Mouse (Mus musculus) hindbrain, postnatal 0 days (tissue): ENCODE measurements around the gene Kif26b. TPM values are rescaled to one million over a fixed set of nuclear protein-coding genes. Genes with fewer than 3 reads are reported as not detected.

Experiments used
- ATAC-seq: fragments of 200-750 bp; cut with Nextera tagmentation; 2 replicates; pipeline ENCODE4 v1.8.0; 2017; ENCODE audit warnings: mild to moderate bottlenecking, moderate TSS enrichment, moderate library complexity
- DNase-seq: peaks from one replicate; pipeline ENCODE4 v3.0.0-alpha.2; 2015; ENCODE audit warnings: low spot score
- H3K27ac ChIP-seq: fragments of 300-500 bp; sonication (generic); 2 replicates; pipeline ENCODE4 v1.5.1; 2014; ENCODE audit warnings: mild to moderate bottlenecking
- H3K27me3 ChIP-seq: fragments of 300-500 bp; sonication (generic); 2 replicates; pipeline ENCODE4 v1.6.1; 2014; ENCODE audit warnings: low read length, mixed read lengths; ENCODE audit not compliant: insufficient read depth
- H3K36me3 ChIP-seq: fragments of 300-500 bp; sonication (generic); 2 replicates; pipeline ENCODE4 v1.6.1; 2014; ENCODE audit warnings: low read length, mixed read lengths; ENCODE audit not compliant: insufficient read depth
- H3K4me1 ChIP-seq: fragments of 300-500 bp; sonication (generic); 2 replicates; pipeline ENCODE4 v1.6.1; 2014; ENCODE audit warnings: antibody characterized with exemption, low read length, mixed read lengths; ENCODE audit not compliant: insufficient read depth
- H3K4me2 ChIP-seq: fragments of 300-500 bp; sonication (generic); 2 replicates; pipeline ENCODE4 v1.6.1; 2014; ENCODE audit warnings: low read depth, mild to moderate bottlenecking, low read length, moderate library complexity, mixed read lengths
- H3K4me3 ChIP-seq: fragments of 300-500 bp; sonication (generic); 2 replicates; pipeline ENCODE4 v1.5.1; 2014; ENCODE audit warnings: low read length
- H3K9ac ChIP-seq: fragments of 300-500 bp; sonication (generic); replicated peaks from 2 replicates; pipeline ENCODE4 v1.6.1; 2014; ENCODE audit warnings: mild to moderate bottlenecking, low read length, moderate library complexity, mixed read lengths
- H3K9me3 ChIP-seq: fragments of 300-500 bp; sonication (generic); 2 replicates; pipeline ENCODE4 v1.6.1; 2016; ENCODE audit warnings: low read length, mixed read lengths
- CTCF ChIP-seq: IDR thresholded peaks from 2 replicates; pipeline ENCODE4 v1.5.1; 2016; ENCODE audit warnings: antibody characterized with exemption, control low read depth, low read depth
- WGBS: fragments of 180-500 bp; shearing (Covaris S2); extraction: QIAGEN DNeasy Blood & Tissue Kit; methylation state at CpG from one replicate; pipeline ENCODE4 v1.1.7; 2014; 5-methylcytosine and 5-hydroxymethylcytosine counted together
- polyA plus RNA-seq: library from polyadenylated mRNA; unstranded; fragments of >200 nt; fragmentation: Nextera tagmentation; extraction: Ambion mirVana; gene quantifications from 2 replicates; pipeline ENCODE4 v1.2.1, GENCODE M21; 2015
- total RNA-seq: library from RNA; depleted of rRNA; stranded (reverse); fragments of >200 nt; gene quantifications from 2 replicates; pipeline ENCODE4 v1.2.3, GENCODE M21; 2014

Kif26b gene
- total and polyA plus RNA-seq, 2 experiments from 2014 or later, result 5.8 to 59.7 TPM

DNA sequence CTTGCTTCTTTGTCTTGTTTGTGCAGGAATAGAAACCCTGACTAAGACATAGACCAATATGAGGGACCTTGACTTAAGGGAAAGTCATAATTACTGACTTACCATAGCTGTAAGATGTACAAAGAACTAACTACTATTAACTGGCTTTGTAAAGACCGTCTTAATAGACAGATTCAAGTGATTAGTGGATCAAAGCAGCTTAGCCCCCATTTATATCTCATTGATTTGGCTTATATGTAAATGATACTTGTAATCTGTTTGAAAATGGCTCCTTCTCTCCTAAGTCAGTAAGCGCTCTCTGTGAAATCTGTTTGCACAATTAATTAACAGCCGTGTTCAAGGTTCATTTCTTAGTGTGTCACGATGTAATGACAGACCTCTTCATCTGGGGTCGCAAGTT is 295.9 kb downstream of the Kif26b start:
- Histone ChIP-seq H3K4me2 (no peak overlapping the region), H3K4me3 (no peak overlapping the region), H3K27me3 (no peaks in the 10 kb centered on the region), H3K9me3 (no peaks in the 10 kb centered on the region), H3K36me3 (no peaks in the 10 kb centered on the region), H3K4me1 (no peaks in the 10 kb centered on the region), H3K9ac (no peak overlapping the region), H3K27ac (no peak overlapping the region)
- ATAC-seq (no peak), DNase-seq (no peak)
- WGBS, result 64% methylated on average over 5 of the region's 5 CpGs
- no peak for TF ChIP-seq CTCF

GRCm38 (mm10) chr1:178827223-178827622 is 298.3 kb downstream of the Kif26b start:
- no peak for DNase-seq
- ATAC-seq, result no peak
- Histone ChIP-seq H3K9me3 (no peaks in the 10 kb centered on the region), H3K4me1 (no peaks in the 10 kb centered on the region), H3K36me3 (no peaks in the 10 kb centered on the region), H3K4me3 (no peak overlapping the region), H3K27ac (no peak overlapping the region), H3K4me2 (no peak overlapping the region), H3K27me3 (no peaks in the 10 kb centered on the region), H3K9ac (no peak overlapping the region)
- TF ChIP-seq CTCF, result no peak
- 83% methylated on average over 3 of the region's 3 CpGs for WGBS

- Histone ChIP-seq H3K4me1 (no peaks in the 10 kb centered on the region), H3K36me3 (no peaks in the 10 kb centered on the region), H3K4me2 (no peak overlapping the region), H3K9me3 (no peaks in the 10 kb centered on the region), H3K27ac (no peak overlapping the region), H3K4me3 (no peak overlapping the region), H3K27me3 (no peaks in the 10 kb centered on the region), H3K9ac (no peak overlapping the region)
- no peak for TF ChIP-seq CTCF
- ATAC-seq (no peak), DNase-seq (no peak)
- WGBS, result 60% methylated on average over 4 of the region's 4 CpGs
Measured at GRCm38 (mm10) chr1:178829456-178829855, 300.5 kb downstream of the Kif26b start.

DNA sequence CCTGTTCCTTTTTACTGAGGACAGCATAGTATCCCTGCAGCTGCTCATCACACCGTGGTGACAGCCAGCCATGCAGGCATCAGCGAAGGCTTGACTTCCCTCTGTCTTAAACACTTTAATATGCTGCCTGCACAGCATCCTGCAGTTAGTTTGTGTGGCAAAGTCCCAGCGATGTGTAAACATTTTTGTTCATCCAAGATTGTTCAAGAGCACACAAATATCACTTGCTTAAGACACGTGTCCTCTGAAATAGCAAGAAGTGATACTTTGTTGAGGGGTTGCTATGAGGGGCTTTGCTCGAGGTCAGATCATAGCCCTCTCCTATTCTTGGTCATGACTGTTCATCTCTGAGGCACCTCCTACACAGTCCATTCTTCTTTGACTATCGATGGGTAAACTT is 303.6 kb downstream of the Kif26b start:
- 72% methylated on average over 6 of the region's 6 CpGs for WGBS

GRCm38 (mm10) chr1:178835805-178836204 is 306.9 kb downstream of the Kif26b start:
- 82% methylated on average over 9 of the region's 9 CpGs for WGBS
- no peak for DNase-seq

More for the DNA sequence above, 303.6 kb downstream of the Kif26b start:
- Histone ChIP-seq H3K9ac (no peak overlapping the region), H3K27ac (no peak overlapping the region), H3K4me1 (no peaks in the 10 kb centered on the region), H3K36me3 (no peaks in the 10 kb centered on the region), H3K9me3 (no peaks in the 10 kb centered on the region), H3K4me3 (no peak overlapping the region), H3K4me2 (no peak overlapping the region), H3K27me3 (no peaks in the 10 kb centered on the region)
- no peak for DNase-seq
- TF ChIP-seq CTCF, result no peak
- ATAC-seq, result no peak

DNA sequence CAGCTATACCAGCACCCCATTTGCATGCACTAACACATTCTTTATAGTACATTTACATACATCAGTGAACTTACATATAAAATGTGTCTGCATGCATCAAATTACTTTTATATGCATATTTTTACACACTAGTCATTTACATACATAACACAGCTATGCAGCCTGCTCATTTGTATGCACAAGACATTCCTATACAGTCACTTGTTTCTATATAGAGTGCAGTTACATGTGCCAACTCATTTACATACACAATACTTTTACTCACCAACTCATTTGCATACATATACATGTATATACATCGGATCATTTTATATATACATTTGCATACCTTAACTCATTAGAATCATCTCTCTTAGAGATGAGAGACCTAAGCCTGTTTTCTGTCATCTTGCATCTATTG is 308.1 kb downstream of the Kif26b start:
- DNase-seq, result no peak
- Histone ChIP-seq H3K4me2 (no peak overlapping the region), H3K36me3 (no peaks in the 10 kb centered on the region), H3K27me3 (no peaks in the 10 kb centered on the region), H3K4me3 (no peak overlapping the region), H3K9ac (no peak overlapping the region), H3K27ac (no peak overlapping the region), H3K4me1 (no peaks in the 10 kb centered on the region), H3K9me3 (no peaks in the 10 kb centered on the region)
- ATAC-seq, result no peak
- no peak for TF ChIP-seq CTCF
- WGBS, result 60% methylated on average over 1 of the region's 1 CpGs

More at GRCm38 (mm10) chr1:178835805-178836204, 306.9 kb downstream of the Kif26b start:
- H3K27me3 ChIP-seq, result no peaks in the 10 kb centered on the region
- no peak for TF ChIP-seq CTCF
- no peak overlapping the region for H3K9ac ChIP-seq
- no peak overlapping the region for H3K4me3 ChIP-seq
- no peak for ATAC-seq
- no peaks in the 10 kb centered on the region for H3K36me3 ChIP-seq
- no peaks in the 10 kb centered on the region for H3K9me3 ChIP-seq
- H3K27ac ChIP-seq, result no peak overlapping the region
- no peak overlapping the region for H3K4me2 ChIP-seq
- H3K4me1 ChIP-seq, result no peaks in the 10 kb centered on the region

GRCm38 (mm10) chr1:178838696-178839320 is 309.9 kb downstream of the Kif26b start:
- WGBS, result 41% methylated on average over 10 of the region's 10 CpGs
- DNase-seq (peak; percentile 42), ATAC-seq (peak; percentile 61; the same call in 1 of the 2 replicates)
- Histone ChIP-seq H3K27ac (no peak overlapping the region), H3K4me3 (no peak overlapping the region), H3K27me3 (no peaks in the 10 kb centered on the region), H3K36me3 (no peaks in the 10 kb centered on the region), H3K4me1 (no peaks in the 10 kb centered on the region), H3K9me3 (no peaks in the 10 kb centered on the region), H3K4me2 (no peak overlapping the region), H3K9ac (no peak overlapping the region)
- no peak for TF ChIP-seq CTCF
